Mouse (Mus musculus) neural tube, embryonic 14.5 days (tissue): ENCODE measurements at regions not wholly inside any gene's neighbourhood (a gene's known extent, or its start where the extent isn't known, plus 50 kb on each side); places are given as distances from the start of the nearest gene placed in this dataset.

Source experiments
- ATAC-seq: fragments of 200-750 bp; cut with Nextera tagmentation; 2 replicates; pipeline ENCODE4 v1.8.0; 2017; ENCODE audit warnings: low read depth, mild to moderate bottlenecking, moderate TSS enrichment, moderate library complexity
- H3K27ac ChIP-seq: fragments of 300-500 bp; sonication (generic); 2 replicates; pipeline ENCODE4 v1.5.1; 2014; ENCODE audit warnings: low read depth, mild to moderate bottlenecking, control low read depth, low read length, moderate library complexity, mixed read lengths
- H3K27me3 ChIP-seq: fragments of 300-500 bp; sonication (generic); 2 replicates; pipeline ENCODE4 v1.6.1; 2014; ENCODE audit warnings: low read length; ENCODE audit not compliant: control insufficient read depth, insufficient read depth
- H3K36me3 ChIP-seq: fragments of 300-500 bp; sonication (generic); 2 replicates; pipeline ENCODE4 v1.6.1; 2014; ENCODE audit warnings: low read length, mixed read lengths; ENCODE audit not compliant: control insufficient read depth, insufficient read depth
- H3K4me1 ChIP-seq: fragments of 300-500 bp; sonication (generic); 2 replicates; pipeline ENCODE4 v1.6.1; 2014; ENCODE audit warnings: low read length; ENCODE audit not compliant: control insufficient read depth, insufficient read depth
- H3K4me2 ChIP-seq: fragments of 300-500 bp; sonication (generic); 2 replicates; pipeline ENCODE4 v1.6.1; 2014; ENCODE audit warnings: mild to moderate bottlenecking, low read depth, low read length, control low read depth
- H3K4me3 ChIP-seq: fragments of 300-500 bp; sonication (generic); 2 replicates; pipeline ENCODE4 v1.5.1; 2014; ENCODE audit warnings: low read depth, low read length, control low read depth, mixed read lengths
- H3K9ac ChIP-seq: fragments of 300-500 bp; sonication (generic); replicated peaks from 2 replicates; pipeline ENCODE4 v1.6.1; 2014; ENCODE audit warnings: low read depth, mild to moderate bottlenecking, control low read depth, low read length, mixed read lengths
- H3K9me3 ChIP-seq: fragments of 300-500 bp; sonication (generic); 2 replicates; pipeline ENCODE4 v1.6.1; 2016; ENCODE audit warnings: low read length; ENCODE audit not compliant: control insufficient read depth
- WGBS: fragments of 180-500 bp; shearing (Covaris S2); extraction: QIAGEN DNeasy Blood & Tissue Kit; methylation state at CpG from one replicate; pipeline ENCODE4 v1.1.7; 2014; 5-methylcytosine and 5-hydroxymethylcytosine counted together

- no peak for ATAC-seq
- 45% methylated on average over 2 of the region's 2 CpGs for WGBS
- Histone ChIP-seq H3K36me3 (no peaks in the 10 kb centered on the region), H3K4me3 (no peak overlapping the region), H3K4me2 (no peak overlapping the region), H3K27ac (no peak overlapping the region), H3K27me3 (no peaks in the 10 kb centered on the region), H3K9me3 (no peaks in the 10 kb centered on the region), H3K4me1 (no peaks in the 10 kb centered on the region), H3K9ac (no peak overlapping the region)
Measured at GRCm38 (mm10) chr15:68014605-68015305, 1514.0 kb upstream of the Lrrc6 start.

GRCm38 (mm10) chr15:68011162-68011561 lies 1510.5 kb upstream of the Lrrc6 start:
- H3K36me3 ChIP-seq, result no peaks in the 10 kb centered on the region
- H3K4me2 ChIP-seq, result no peak overlapping the region
- H3K4me3 ChIP-seq, result no peak overlapping the region
- no peak overlapping the region for H3K27ac ChIP-seq
- WGBS, result 91% methylated on average over 1 of the region's 1 CpGs
- no peaks in the 10 kb centered on the region for H3K4me1 ChIP-seq
- no peak overlapping the region for H3K9ac ChIP-seq
- H3K27me3 ChIP-seq, result no peaks in the 10 kb centered on the region
- no peak for ATAC-seq
- H3K9me3 ChIP-seq, result no peaks in the 10 kb centered on the region

GRCm38 (mm10) chr15:68010189-68010588 lies 1509.5 kb upstream of the Lrrc6 start:
- WGBS, result 95% methylated on average over 1 of the region's 1 CpGs

GRCm38 (mm10) chr15:68004798-68005197 lies 1504.1 kb upstream of the Lrrc6 start:
- H3K27me3 ChIP-seq, result no peaks in the 10 kb centered on the region
- H3K9me3 ChIP-seq, result no peaks in the 10 kb centered on the region
- H3K36me3 ChIP-seq, result no peaks in the 10 kb centered on the region
- H3K9ac ChIP-seq, result no peak overlapping the region
- no peaks in the 10 kb centered on the region for H3K4me1 ChIP-seq
- WGBS, result 44% methylated on average over 5 of the region's 5 CpGs
- H3K4me2 ChIP-seq, result no peak overlapping the region
- H3K27ac ChIP-seq, result no peak overlapping the region
- peak; percentile 81; the same call in 1 of the 2 replicates for ATAC-seq
- no peak overlapping the region for H3K4me3 ChIP-seq

More at GRCm38 (mm10) chr15:68010189-68010588, 1509.5 kb upstream of the Lrrc6 start:
- Histone ChIP-seq H3K9me3 (no peaks in the 10 kb centered on the region), H3K4me2 (no peak overlapping the region), H3K9ac (no peak overlapping the region), H3K36me3 (no peaks in the 10 kb centered on the region), H3K27me3 (no peaks in the 10 kb centered on the region), H3K4me1 (no peaks in the 10 kb centered on the region), H3K27ac (no peak overlapping the region), H3K4me3 (no peak overlapping the region)
- ATAC-seq, result no peak

- no peaks in the 10 kb centered on the region for H3K27me3 ChIP-seq
- no peak for ATAC-seq
- WGBS, result 77% methylated on average over 7 of the region's 7 CpGs
- no peaks in the 10 kb centered on the region for H3K9me3 ChIP-seq
- H3K27ac ChIP-seq, result no peak overlapping the region
- no peak overlapping the region for H3K9ac ChIP-seq
- no peak overlapping the region for H3K4me2 ChIP-seq
- no peaks in the 10 kb centered on the region for H3K4me1 ChIP-seq
- no peaks in the 10 kb centered on the region for H3K36me3 ChIP-seq
- no peak overlapping the region for H3K4me3 ChIP-seq
Measured at GRCm38 (mm10) chr15:67996532-67996931, 1495.8 kb upstream of the Lrrc6 start.

- Histone ChIP-seq H3K27me3 (no peaks in the 10 kb centered on the region), H3K4me2 (no peak overlapping the region), H3K9ac (no peak overlapping the region), H3K9me3 (no peaks in the 10 kb centered on the region), H3K4me3 (no peak overlapping the region), H3K36me3 (no peaks in the 10 kb centered on the region), H3K27ac (no peak overlapping the region), H3K4me1 (no peaks in the 10 kb centered on the region)
- 72% methylated on average over 5 of the region's 5 CpGs for WGBS
- no peak for ATAC-seq
Measured at GRCm38 (mm10) chr15:67989428-67990272, 1488.9 kb upstream of the Lrrc6 start.

- Histone ChIP-seq H3K4me2 (no peak overlapping the region), H3K27me3 (no peaks in the 10 kb centered on the region), H3K4me1 (no peaks in the 10 kb centered on the region), H3K27ac (no peak overlapping the region), H3K4me3 (no peak overlapping the region), H3K9me3 (no peaks in the 10 kb centered on the region), H3K9ac (no peak overlapping the region), H3K36me3 (no peaks in the 10 kb centered on the region)
- ATAC-seq, result no peak
- 93% methylated on average over 4 of the region's 4 CpGs for WGBS
Measured at GRCm38 (mm10) chr15:67987941-67988340, 1487.2 kb upstream of the Lrrc6 start.

- 30% methylated on average over 1 of the region's 1 CpGs for WGBS
- H3K4me2 ChIP-seq, result no peak overlapping the region
- H3K4me3 ChIP-seq, result no peak overlapping the region
- no peaks in the 10 kb centered on the region for H3K27me3 ChIP-seq
- no peak overlapping the region for H3K27ac ChIP-seq
- H3K36me3 ChIP-seq, result no peaks in the 10 kb centered on the region
- no peak for ATAC-seq
- no peaks in the 10 kb centered on the region for H3K4me1 ChIP-seq
- no peak overlapping the region for H3K9ac ChIP-seq
- H3K9me3 ChIP-seq, result no peaks in the 10 kb centered on the region
Measured at GRCm38 (mm10) chr15:67983253-67983652, 1482.5 kb upstream of the Lrrc6 start.

- ATAC-seq, result no peak
- no peak overlapping the region for H3K27ac ChIP-seq
- no peaks in the 10 kb centered on the region for H3K9me3 ChIP-seq
- no peak overlapping the region for H3K4me2 ChIP-seq
- no peak overlapping the region for H3K4me3 ChIP-seq
- no peak overlapping the region for H3K9ac ChIP-seq
- no peaks in the 10 kb centered on the region for H3K27me3 ChIP-seq
- H3K36me3 ChIP-seq, result no peaks in the 10 kb centered on the region
- WGBS, result 91% methylated on average over 3 of the region's 3 CpGs
- H3K4me1 ChIP-seq, result no peaks in the 10 kb centered on the region
Measured at GRCm38 (mm10) chr15:67981876-67982275, 1481.2 kb upstream of the Lrrc6 start.
